Mouse (Mus musculus) spleen, adult 18-20 months (tissue): ENCODE results near the gene 1810062G17Rik.
A peak's percentile ranks its signal among the peaks of the same experiment; 100 is the strongest.

ENCODE experiments used
- DNase-seq, 2 experiments: peaks; one replicate each; pipeline ENCODE4 v3.0.0; 2022; ENCODE audit warnings: mixed read lengths in 2 of 2

The 1810062G17Rik gene

GRCm38 (mm10) chr3:36478776-36479175, 3.0 kb downstream of the 1810062G17Rik start:
- DNase-seq, result no peak

GRCm38 (mm10) chr3:36480486-36480885, 4.7 kb downstream of the 1810062G17Rik start:
- no peak for DNase-seq

- no peak for DNase-seq
Observed at GRCm38 (mm10) chr3:36481776-36482193, 6.0 kb downstream of the 1810062G17Rik start.

GRCm38 (mm10) chr3:36482940-36483339, 7.2 kb downstream of the 1810062G17Rik start:
- no peak for DNase-seq

GRCm38 (mm10) chr3:36484292-36484691, 8.6 kb downstream of the 1810062G17Rik start:
- no peak for DNase-seq

- DNase-seq, result no peak
Observed at GRCm38 (mm10) chr3:36486176-36486575, 10.4 kb downstream of the 1810062G17Rik start.

- DNase-seq, result no peak
Observed at GRCm38 (mm10) chr3:36486881-36487280, 11.1 kb downstream of the 1810062G17Rik start.

- no peak for DNase-seq
Observed at GRCm38 (mm10) chr3:36488367-36488766, 12.6 kb downstream of the 1810062G17Rik start.

- DNase-seq, result no peak
Observed at GRCm38 (mm10) chr3:36488899-36489589, 13.3 kb downstream of the 1810062G17Rik start.

GRCm38 (mm10) chr3:36489590-36489910, 13.8 kb downstream of the 1810062G17Rik start:
- no peak for DNase-seq

- no peak for DNase-seq
Observed at GRCm38 (mm10) chr3:36491535-36491934, 15.8 kb downstream of the 1810062G17Rik start.

- DNase-seq, result no peak
Observed at GRCm38 (mm10) chr3:36492716-36493391, 17.1 kb downstream of the 1810062G17Rik start.

- no peak for DNase-seq
Observed at GRCm38 (mm10) chr3:36493641-36494283, 18.0 kb downstream of the 1810062G17Rik start.

GRCm38 (mm10) chr3:36494613-36495012, 18.9 kb downstream of the 1810062G17Rik start:
- DNase-seq, result no peak

GRCm38 (mm10) chr3:36495436-36495835, 19.7 kb downstream of the 1810062G17Rik start:
- peak; percentile 41 to 80 for DNase-seq

- DNase-seq, result no peak
Observed at GRCm38 (mm10) chr3:36496273-36496672, 20.5 kb downstream of the 1810062G17Rik start.

- DNase-seq, result peak in 1 of 2 experiments; percentile 58
Observed at GRCm38 (mm10) chr3:36496746-36497145, 21.0 kb downstream of the 1810062G17Rik start.

GRCm38 (mm10) chr3:36498224-36498623, 22.5 kb downstream of the 1810062G17Rik start:
- no peak for DNase-seq

GRCm38 (mm10) chr3:36499418-36499817, 23.7 kb downstream of the 1810062G17Rik start:
- DNase-seq, result no peak

GRCm38 (mm10) chr3:36500976-36501375, 25.2 kb downstream of the 1810062G17Rik start:
- DNase-seq, result no peak

- DNase-seq, result no peak
Observed at GRCm38 (mm10) chr3:36501546-36501945, 25.8 kb downstream of the 1810062G17Rik start.

- DNase-seq, result no peak
Observed at GRCm38 (mm10) chr3:36505306-36505705, 29.6 kb downstream of the 1810062G17Rik start.

- no peak for DNase-seq
Observed at GRCm38 (mm10) chr3:36505809-36506735, 30.3 kb downstream of the 1810062G17Rik start.
